Mouse (Mus musculus) C2C12 (cell line): ENCODE data around the gene Tet1.

Experiments used
- CEBPB ChIP-seq: IDR thresholded peaks from one replicate; pipeline ENCODE4 v1.6.1; 2011; ENCODE audit warnings: low read depth, mild to moderate bottlenecking, control low read depth, moderate library complexity
- CTCF ChIP-seq: IDR thresholded peaks from one replicate; pipeline ENCODE4 v1.5.1; 2011; ENCODE audit not compliant: control insufficient read depth, insufficient read depth, insufficient read length
- MAX ChIP-seq: IDR thresholded peaks from one replicate; pipeline ENCODE4 v1.6.1; 2011; ENCODE audit warnings: mild to moderate bottlenecking, control low read depth
- MYOG ChIP-seq: IDR thresholded peaks from one replicate; pipeline ENCODE4 v1.6.1; 2011; ENCODE audit not compliant: control insufficient read depth, insufficient read length; ENCODE audit errors: extremely low read depth
- USF1 ChIP-seq: IDR thresholded peaks from one replicate; pipeline ENCODE4 v1.6.1; 2011; ENCODE audit warnings: low read depth, mild to moderate bottlenecking, control low read depth, moderate library complexity

DNA sequence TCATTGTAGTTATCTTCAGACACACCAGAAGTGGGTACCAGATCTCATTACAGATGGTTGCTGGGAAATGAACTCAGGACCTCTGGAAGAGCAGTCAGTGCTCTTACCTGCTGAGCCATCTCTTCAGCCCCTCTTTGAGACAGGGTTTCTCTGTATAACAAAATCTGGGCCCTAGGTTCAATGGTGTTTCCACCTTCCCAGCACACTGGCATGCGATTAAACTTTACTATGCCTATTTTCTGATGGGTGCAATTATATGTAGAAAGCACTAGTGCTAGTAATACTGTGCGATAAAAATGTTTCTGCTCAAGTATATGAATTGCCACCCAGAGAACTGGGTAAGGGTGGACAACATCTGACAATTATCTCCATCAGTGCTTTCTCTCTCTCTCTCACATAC lies 105.5 kb downstream of the Tet1 start:
- TF ChIP-seq MYOG (no peak), CTCF (no peak), MAX (no peak), CEBPB (no peak), USF1 (no peak)
